Mouse (Mus musculus): Measurements from ENCODE around the gene Nol12.

The Nol12 gene

DNA sequence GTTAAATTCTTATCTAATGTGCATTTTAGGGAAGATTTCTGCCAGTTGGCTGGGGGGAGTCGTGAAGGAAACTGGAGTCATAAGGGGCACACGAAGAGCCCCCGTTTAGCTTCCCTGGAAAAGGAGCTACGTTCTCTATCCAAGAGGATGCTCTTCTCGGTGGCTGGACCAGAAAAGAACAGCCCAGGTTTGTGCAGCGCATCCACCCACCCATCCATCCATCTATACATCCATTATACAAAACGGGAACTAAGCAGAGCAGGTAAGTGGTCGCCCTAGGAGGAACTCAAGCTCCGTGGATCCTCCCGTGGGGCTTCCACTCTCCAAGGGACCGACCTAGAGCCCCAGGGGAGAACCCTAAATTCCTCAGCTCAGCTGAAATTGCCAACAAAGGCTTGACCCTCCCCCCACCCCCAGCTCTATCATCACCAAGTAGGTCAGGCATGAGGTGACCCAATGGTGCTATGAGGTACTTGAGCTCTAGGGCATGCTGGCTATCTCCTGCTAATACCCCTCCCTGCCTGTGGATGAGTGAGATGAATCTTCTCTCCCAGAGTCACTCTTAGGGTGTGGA is 13.5 kb downstream of the Nol12 start:
- DNase-seq (ENCODE audit: low read depth, low spot score) = no peak

DNA sequence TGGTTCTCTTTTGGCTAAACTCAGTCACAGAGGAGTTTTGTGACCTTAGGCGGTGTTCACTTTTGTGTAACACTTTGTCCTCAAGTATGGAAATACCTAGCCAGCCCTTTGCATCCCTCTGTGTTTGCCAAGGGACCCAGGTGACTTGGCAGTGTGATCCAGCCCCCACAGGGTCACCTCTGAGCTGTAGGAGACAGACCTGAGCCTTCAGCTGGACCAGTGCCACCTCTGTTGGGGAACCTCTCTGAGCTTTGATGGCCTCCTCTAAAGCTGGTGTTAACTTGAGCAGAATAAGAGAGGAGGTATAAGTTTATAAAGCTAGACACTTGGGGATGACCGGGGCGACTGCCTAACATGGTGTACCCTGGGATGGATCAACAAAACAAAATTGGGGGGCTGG is 14.2 kb downstream of the Nol12 start:
- DNase-seq (ENCODE audit: low read depth, low spot score) = no peak

DNA sequence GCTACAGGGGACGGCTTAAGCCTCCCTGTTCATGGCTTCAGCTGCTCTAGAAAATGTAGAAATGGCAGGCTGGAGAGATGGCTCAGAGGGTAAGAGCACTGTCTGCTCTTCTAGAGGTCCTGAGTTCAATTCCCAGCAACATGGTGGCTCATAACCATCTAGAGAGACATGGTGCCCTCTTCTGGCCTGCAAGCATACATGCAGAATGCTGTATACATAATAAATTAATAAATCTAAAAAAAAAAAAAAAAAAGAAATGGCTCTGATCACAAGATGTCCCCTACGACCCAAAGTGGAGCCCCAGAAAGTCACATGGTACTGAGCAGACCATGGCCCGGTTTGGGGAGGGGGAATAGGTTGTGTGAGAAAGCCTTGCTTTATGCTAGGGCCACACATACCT is 20.9 kb downstream of the Nol12 start:
- no peak for DNase-seq (ENCODE audit: low read depth, low spot score)

DNA sequence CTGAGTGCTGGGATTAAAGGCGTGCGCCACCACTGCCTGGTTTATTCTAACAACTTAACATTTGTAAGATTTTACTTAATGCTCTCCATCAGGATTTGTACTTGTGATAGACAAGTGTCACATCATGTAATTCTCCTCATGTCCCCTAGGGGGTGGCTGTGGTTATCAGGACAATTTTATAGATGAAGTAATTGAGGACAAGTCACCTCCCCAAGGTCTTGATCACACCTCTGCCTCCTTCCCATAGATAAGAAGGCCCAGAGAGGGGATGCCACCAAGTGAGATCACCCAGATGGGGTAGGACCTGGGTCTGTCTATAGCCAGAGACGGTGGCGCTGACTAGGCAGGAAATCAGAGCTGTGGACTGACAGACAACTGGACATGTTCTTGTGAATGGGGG is 21.6 kb downstream of the Nol12 start:
- no peak for DNase-seq (ENCODE audit: low read depth, low spot score)

DNA sequence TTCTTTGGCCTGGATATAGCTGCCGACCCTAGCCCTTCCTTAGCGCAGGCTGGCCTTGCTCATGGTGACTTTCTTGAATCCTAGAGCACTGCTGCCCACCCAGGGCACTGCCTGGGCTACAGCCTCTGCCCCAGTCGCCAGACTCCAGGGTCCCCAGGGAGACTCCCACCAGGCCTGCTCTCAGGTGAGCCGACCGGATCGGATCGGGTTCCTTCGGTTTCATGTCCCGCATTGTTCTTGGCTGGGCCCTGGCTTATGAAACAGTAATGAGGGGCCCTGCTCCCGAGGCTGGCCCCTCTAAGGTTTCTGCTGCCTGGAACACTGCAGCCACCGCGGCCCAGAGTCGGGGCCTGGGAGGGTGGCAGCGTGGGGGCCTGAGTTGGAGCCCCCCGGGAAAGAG is 22.3 kb downstream of the Nol12 start:
- no peak for DNase-seq (ENCODE audit: low read depth, low spot score)

DNA sequence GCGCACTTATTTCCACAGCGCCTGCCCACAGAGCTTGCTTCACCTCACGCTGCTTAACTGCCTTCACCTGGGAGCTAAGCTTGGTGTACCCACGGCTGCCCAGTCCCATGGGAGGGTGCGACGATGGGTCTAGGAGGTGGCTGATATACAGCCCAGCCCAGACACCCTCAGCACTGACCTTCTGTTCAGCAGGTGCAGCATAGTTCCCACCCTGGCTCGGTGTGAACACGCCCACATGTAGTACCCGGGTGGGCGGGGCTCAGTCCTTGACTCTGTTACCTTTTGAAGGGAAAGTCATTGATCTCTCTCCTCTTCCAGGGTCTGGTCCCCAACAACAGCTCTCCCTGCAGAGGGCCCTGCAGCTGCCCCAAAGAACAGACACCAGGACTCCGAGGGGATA is 24.8 kb downstream of the Nol12 start:
- DNase-seq (ENCODE audit: low read depth, low spot score) = no peak

DNA sequence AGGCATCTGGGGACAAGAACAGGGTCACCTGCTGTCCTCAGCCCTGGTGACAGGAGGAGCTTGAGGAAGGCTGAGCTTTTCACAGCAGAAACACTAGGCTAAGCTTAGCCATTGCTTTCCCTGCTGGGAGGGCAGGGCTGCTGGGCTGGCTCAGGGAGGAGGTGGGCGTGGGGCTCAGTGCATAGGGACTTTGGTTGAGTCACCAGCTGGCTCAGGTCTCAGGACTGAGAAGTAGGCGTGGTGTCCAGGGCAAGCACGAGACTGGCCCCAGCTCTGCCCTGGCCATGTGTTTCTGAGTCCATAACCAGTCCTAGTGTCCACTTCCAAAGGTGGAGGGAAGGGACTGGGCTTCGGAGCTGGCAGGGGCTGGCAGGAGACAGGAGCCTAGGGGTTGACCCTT is 25.4 kb downstream of the Nol12 start:
- DNase-seq (ENCODE audit: low read depth, low spot score) = no peak

DNA sequence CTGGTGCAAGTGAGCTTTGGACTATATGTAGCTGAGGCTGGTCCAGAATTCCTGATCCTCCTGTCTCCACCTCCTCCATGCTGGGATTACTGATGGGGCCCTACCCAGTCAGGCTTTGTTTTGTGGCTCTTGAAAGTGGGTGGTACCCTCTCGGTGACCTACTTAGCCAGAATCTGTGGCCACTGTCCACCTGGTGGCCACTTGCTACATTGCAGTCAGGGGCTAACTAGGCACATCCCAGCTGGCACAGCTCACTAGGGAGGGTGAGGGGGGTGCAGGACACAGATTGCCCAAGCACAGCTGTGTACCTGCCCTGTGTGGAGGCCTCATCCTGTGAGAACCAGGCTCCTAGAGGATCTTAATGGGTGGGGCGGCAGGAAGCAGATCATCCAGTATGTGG is 28.2 kb downstream of the Nol12 start:
- no peak for DNase-seq (ENCODE audit: low read depth, low spot score)

DNA sequence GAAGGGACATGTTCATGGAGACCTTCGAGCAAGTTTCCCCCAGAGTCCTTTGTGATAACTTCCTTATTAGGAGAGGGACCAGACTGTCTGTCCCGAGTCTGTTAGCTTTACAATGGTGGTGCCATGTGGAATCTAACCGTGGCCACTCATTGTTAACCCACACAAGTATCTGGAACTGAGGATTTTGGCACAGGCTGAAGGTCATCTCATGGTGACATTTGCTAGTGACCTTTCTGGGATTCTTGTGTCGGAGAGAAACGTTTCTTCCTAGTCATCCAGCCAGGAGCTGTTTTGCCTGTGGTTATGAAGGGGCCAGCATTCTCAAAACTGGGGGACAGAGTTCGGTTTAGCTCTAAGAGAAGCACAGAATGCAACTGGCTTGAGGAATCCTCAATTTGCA is 36.9 kb downstream of the Nol12 start:
- no peak for DNase-seq (ENCODE audit: low read depth, low spot score)

DNA sequence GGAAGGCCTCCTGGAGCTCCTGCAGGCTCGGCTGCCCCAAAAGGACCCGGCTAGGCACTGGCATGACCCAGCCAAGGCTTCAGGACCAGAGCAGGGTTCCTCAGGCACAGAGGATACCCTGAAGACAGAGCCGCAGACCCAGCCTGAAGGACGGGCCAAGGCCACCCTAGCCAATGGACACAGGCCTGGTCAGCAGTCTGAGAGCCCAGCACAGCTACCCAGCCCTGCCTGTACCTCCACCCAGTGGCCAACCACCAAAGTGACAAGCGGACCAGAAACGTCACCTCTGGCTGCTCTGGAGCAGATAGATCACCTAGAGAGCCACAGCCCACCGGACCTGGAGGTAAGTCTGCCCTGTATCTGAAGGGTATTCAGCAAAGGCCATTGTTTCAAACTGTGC is 39.2 kb downstream of the Nol12 start:
- no peak for DNase-seq (ENCODE audit: low read depth, low spot score)

DNA sequence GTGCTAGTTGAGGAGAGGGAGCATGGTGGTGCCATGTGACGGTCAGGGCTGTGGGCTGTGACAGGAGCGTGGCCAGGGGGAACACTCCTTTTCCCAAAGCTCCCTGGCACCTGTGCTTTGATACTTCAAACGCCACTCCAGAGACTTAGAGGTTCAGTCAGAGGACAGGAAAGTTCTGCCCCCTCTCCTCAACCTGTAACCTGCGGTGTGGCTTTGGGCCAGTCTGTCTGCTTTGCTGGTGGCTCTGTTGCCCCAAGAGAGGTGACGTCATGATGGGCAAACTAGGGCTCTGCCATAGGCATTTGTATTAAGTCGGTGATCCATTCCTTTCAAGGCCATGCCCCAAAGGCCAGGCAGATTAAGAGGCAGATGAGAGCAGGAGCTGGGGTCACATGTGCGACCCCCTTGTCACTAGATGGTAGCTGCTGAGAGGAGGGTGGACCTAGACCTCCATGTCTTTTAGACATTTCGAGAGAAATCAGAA is 43.0 kb downstream of the Nol12 start:
- DNase-seq (ENCODE audit: low read depth, low spot score) = no peak

DNA sequence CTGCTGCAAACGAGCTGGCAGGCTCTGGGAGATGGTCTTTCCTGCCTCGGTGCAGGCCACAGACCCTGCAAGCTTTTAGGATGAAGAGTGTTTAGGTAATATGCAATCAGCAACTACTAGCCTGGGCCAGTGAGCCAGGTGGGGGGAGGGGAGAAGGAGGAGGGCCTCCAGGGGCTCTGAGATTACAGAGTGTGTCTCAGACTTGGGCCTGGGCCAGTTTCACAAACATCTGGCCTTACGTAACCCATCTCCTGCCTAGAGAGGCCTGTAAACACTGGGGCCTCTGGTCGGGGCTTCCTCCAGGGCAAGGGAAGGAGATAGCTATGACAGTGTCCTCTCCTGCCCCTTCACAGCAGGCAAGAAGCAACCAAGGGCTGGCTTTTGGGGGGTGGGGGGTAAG is 44.1 kb downstream of the Nol12 start:
- DNase-seq (ENCODE audit: low read depth, low spot score) = no peak

DNA sequence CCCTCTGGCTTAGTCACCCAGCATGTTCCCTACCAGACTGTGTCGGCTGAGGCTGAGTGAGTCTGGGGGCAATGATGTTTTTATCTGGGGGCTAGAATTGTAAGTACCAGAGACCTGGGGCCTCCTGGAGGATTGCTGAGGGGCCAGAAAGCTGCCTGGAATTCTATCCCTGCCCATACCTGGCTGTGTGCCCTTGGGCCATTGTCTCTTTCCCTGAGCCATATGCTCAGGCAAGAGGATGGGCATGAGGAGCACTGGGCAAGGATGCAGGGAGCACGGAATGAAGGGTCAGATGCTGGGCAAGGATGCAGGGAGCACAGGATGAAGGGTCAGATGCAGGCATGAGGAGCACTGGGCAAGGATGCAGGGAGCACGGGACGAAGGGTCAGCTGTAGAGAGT is 45.4 kb downstream of the Nol12 start:
- DNase-seq (ENCODE audit: low read depth, low spot score) = no peak

DNA sequence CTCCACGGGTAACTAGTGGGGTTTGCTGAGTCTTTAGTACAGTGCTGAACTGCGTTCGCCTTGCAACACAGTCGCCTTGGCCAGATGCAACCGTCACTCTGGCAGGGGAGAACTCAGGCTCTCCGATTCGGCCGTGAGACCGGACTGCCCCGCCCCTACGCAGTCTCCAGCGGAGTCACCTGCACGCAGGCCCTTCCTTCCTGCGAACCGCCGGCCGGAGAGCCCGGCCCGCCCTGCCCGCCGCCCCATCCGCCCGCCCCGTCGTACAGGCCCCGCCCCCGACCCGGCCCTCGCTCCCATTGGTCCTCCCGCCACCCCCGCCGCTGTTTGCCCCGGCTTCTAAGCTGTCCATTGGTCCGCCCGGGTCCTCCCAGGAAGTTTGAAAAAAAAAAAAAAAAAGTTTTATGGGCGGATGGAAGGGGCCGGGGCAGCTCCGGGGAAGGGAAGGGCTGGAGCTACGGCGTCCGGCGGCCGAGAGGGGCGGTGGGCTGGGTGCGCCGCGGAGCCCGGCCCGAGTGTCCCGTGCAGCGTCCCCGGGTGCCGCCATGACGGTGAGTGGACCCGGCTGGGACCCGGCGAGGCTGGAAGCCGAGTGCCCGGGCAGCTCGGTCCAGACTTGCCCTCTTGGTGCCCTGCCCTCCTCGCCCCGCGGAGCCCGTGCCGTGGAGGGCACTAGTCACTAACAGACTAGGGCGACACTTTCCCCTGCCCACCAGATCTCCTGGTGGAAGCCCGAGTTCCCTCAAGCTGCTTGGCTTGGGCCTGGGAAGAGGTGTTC is 48.1 kb downstream of the Nol12 start:
- DNase-seq (ENCODE audit: low read depth, low spot score) = no peak

DNA sequence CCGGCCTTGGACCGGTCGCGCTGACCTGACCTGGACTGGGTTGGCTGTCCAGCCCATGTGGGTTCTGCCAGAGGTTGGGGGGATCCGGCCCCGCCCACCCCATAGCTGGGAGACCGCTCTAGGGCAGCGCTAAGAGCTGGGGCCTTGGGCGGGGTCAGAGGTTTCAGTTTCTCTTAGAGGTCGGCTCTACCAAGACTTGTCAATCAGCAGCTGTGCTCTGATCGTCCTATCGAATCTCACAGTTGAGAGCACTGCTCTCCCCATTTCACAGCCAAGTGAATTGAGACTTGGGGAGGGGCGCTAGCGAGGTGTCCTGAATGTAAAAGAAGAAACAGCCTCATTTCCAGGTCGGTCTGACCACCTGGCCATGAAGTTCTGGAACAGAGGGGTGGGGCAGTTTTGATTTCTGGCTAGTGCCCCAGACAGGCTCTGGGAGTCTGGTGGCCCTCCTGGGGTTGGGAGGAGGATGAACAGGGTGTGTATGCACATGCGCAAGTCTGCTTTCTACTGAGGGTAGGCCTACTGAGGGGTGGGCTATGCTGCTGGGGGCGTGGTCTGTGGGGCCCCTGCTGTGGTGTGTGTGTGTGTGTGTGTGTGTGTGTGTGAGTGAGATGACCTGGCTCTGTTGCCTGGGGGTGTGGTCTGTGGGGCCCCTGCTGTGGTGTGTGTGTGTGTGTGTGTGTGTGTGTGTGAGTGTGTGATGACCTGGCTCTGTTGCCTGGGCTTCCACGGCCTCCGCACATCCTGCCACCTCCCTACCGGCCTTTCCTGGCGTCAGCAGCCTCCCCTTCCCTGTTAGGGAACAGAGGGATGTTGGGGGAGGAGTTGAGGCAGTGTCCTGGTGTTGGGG is 48.9 kb downstream of the Nol12 start:
- DNase-seq (ENCODE audit: low read depth, low spot score) = no peak

DNA sequence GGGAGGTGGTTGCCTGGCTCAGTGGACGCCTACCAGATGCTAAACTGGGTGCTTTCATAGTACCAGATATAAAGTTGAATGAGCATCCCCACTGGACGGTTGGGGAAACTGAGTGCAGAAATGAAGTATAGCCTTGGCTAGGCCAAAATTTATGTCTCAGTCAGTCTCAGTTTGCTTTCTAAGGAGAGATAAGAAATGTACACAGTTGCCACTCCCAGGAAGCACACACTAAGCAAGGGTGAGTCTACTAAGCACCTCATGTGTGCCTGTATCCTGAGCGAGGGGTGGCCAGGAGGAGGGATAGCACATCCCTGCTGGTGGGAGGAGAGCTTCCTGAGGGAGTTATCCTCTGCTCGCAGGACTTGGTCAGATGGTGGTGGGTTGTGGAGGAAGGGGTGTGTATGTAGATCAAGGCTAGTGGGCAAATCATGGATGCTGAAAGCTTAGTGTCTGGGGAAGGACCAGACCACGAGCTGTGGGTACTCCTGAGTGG is 49.6 kb downstream of the Nol12 start:
- DNase-seq (ENCODE audit: low read depth, low spot score) = peak; percentile 38

DNA sequence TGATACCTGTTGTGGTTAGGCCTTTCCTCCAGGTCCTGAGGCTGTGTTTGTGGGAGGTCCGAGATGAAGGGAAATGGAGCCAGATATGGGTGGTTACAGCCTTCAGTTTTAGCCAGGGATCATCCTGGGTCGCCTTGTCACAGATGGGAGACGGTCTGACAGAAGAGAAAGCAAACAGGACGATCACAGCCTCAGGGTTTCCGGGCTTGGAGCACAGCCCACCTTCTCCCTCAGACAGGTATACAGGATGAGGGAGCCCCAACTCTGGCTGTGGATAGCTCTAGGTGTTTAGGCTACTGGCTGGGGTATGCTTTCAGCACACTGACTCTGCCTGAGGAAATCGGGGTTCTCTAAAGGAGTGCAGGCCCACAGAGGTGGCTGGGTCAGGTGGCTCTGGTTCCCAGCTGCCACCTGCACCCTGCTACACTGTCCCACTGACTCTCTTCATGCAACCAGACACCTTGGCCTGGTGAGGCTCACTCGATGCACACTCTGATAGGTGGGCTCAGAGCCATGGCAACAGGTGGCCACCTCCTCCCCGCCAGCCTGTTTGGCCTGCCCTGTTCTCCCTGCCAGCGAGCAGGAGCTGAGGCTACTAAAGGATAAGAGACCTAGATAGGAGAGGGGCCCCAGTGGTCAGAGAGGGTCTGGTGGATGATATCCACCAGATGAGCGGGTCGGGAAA is 51.9 kb downstream of the Nol12 start:
- no peak for DNase-seq (ENCODE audit: low read depth, low spot score)

DNA sequence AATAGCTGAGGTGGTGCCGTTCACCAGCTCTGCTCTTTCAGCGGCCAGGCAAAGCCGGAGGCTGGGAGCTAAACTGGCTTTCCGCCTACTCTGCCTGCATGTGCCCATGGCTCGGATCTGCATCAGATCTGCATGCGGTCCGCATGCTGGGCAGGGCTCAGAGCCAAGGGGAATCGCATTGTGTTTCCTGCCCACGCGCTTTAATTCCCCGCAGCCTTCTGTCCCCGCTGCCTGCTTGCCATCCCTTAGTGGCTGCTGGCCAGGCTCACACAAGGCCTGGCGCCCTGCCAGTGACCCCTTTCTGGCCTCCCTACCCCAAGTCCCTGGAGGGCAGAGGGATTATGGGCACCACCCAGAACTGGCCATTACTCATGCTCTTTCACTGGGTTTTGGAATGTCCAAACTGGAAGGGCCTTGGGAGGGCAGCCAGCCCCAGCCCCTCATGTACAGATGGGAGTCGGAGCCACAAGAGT is 53.8 kb downstream of the Nol12 start:
- peak; percentile 76 for DNase-seq (ENCODE audit: low read depth, low spot score)

DNA sequence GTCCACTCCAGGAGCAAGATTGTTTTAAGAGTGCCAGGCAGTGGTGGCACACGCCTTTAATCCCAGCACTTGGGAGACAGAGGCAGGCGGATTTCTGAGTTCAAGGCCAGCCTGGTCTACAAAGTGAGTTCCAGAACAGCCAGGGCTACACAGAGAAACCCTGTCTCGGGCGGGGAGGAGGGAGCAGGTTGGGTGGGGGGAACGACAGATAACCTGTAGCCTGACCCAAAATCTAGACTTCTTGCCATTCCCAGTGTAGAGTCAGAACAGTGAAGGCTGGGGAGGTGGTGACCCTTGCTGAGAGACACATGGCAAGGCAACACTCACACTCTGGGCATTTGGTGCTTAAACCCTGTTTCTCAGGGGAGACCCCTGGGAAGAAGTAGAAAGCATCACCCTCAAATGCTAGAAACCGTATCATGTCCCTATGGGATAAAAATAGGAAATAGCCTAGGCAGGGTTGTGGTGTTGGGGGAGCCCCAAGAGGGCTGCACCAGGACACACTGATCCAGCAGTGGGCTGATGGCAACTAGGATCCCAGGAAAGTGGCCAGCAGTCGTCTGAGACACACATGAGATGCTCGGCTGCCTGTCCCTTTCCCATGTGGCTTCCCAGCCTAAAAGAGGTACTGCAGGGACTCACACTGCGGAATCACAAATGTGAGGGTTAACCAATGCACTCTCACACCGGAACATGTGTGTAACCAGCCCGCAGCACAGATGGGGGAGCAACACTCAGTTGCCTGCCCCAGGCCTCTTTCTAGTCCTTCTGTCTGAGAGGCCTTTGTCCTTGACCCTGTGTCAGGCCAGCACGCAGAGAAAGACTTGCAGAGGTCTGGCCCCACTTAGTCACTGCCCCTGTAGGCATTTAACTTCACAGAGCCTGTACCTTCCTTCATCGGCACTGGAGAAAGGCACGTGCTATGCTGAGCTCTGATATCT is 54.7 kb downstream of the Nol12 start:
- DNase-seq (ENCODE audit: low read depth, low spot score) = no peak

DNA sequence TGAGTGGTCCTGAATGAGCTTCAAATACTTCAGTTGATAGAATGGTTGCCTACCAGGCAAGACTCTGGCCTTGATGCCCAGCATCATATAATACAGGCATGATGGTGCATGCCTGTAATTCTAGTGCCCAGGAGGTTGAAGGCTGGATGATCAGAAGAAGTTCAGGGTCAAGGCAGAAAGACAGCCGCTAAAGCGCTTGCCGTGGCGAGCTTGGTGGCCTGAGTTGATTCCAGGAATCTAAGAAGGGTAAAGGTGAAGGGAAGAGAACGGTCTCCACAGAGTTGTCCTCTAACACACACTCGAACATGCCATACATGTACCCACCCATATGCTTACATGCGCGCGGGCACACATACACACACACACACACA is 55.3 kb downstream of the Nol12 start:
- DNase-seq (ENCODE audit: low read depth, low spot score) = no peak

All from telencephalon, adult 2 months (tissue).